Mouse (Mus musculus) megakaryocyte, embryonic 14.5 days (primary cell): Measurements from ENCODE around the gene Camkv.

Experiments used
- FLI1 ChIP-seq: IDR thresholded peaks from 2 replicates; pipeline ENCODE4 v1.6.1; 2012; ENCODE audit warnings: low read length, inconsistent platforms, mixed read lengths
- GATA1 ChIP-seq: IDR thresholded peaks from 3 replicates; pipeline ENCODE4 v1.6.1; 2012; ENCODE audit warnings: mixed read lengths, low read length, inconsistent platforms, borderline replicate concordance

GRCm38 (mm10) chr9:107959896-107960295 is 24.4 kb downstream of the Camkv start:
- TF ChIP-seq GATA1 = no peak
- no peak for TF ChIP-seq FLI1
